Mouse (Mus musculus) forebrain, embryonic 16.5 days (tissue): ENCODE data around the gene Syne2. TPM values are rescaled to one million over a fixed set of nuclear protein-coding genes. Genes with fewer than 3 reads are reported as not detected.

Source experiments
- ATAC-seq: fragments of 200-750 bp; cut with Nextera tagmentation; 2 replicates; pipeline ENCODE4 v1.8.0; 2017; ENCODE audit warnings: mild to moderate bottlenecking, moderate library complexity
- H3K27ac ChIP-seq: fragments of 300-500 bp; sonication (generic); 2 replicates; pipeline ENCODE4 v1.5.1; 2014; ENCODE audit warnings: low read length, control low read depth
- H3K27me3 ChIP-seq: fragments of 300-500 bp; sonication (generic); replicated peaks from 2 replicates; pipeline ENCODE4 v1.6.1; 2014; ENCODE audit warnings: low read length; ENCODE audit not compliant: control insufficient read depth, insufficient read depth
- H3K36me3 ChIP-seq: fragments of 300-500 bp; sonication (generic); 2 replicates; pipeline ENCODE4 v1.6.1; 2014; ENCODE audit not compliant: control insufficient read depth, insufficient read depth
- H3K4me1 ChIP-seq: fragments of 300-500 bp; sonication (generic); replicated peaks from 2 replicates; pipeline ENCODE4 v1.6.1; 2014; ENCODE audit warnings: low read length; ENCODE audit not compliant: control insufficient read depth, insufficient read depth
- H3K4me2 ChIP-seq: fragments of 300-500 bp; sonication (generic); 2 replicates; pipeline ENCODE4 v1.6.1; 2014; ENCODE audit warnings: mild to moderate bottlenecking, low read length, control low read depth
- H3K4me3 ChIP-seq: fragments of 300-500 bp; sonication (generic); replicated peaks from 2 replicates; pipeline ENCODE4 v1.5.1; 2014; ENCODE audit warnings: mild to moderate bottlenecking, low read length, control low read depth
- H3K9ac ChIP-seq: fragments of 300-500 bp; sonication (generic); replicated peaks from 2 replicates; pipeline ENCODE4 v1.6.1; 2014; ENCODE audit warnings: low read depth, low read length, control low read depth
- H3K9me3 ChIP-seq: fragments of 300-500 bp; sonication (generic); 2 replicates; pipeline ENCODE4 v1.6.1; 2016; ENCODE audit warnings: low read length; ENCODE audit not compliant: control insufficient read depth
- WGBS: fragments of 180-500 bp; shearing (Covaris S2); extraction: QIAGEN DNeasy Blood & Tissue Kit; methylation state at CpG from one replicate; pipeline ENCODE4 v1.1.7; 2014; 5-methylcytosine and 5-hydroxymethylcytosine counted together
- polyA plus RNA-seq: library from polyadenylated mRNA; unstranded; fragments of >200 nt; fragmentation: Nextera tagmentation; extraction: Ambion mirVana; gene quantifications from 2 replicates; pipeline ENCODE4 v1.2.1, GENCODE M21; 2015

The Syne2 gene
- polyA plus RNA-seq, 1 experiment from 2014 or later, result 110 TPM

DNA sequence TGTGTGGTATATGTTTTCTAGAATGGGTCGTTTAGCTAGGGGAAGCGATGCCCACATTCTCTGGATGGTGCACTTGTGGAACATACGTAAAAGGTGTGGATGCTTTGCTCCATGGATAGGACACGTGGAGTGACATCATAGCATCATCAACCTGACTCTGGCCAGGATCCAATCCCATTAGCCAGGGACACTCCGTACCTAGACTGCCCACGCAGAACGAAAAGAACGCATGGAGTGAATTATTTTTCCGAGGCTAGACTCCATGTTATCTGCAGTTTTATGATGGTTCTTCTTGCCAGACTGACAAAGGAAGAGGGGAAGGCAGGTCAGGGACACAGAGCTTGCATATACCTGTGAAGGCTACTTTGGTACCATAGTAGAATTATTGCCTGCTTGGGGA, 37.7 kb downstream of the Syne2 start:
- Histone ChIP-seq H3K4me3 (no peak overlapping the region), H3K36me3 (no peaks in the 10 kb centered on the region), H3K9me3 (no peaks in the 10 kb centered on the region), H3K4me1 (peaks cover 9% of the 10 kb centered on the region), H3K27ac (no peak overlapping the region), H3K9ac (no peak overlapping the region), H3K4me2 (no peak overlapping the region), H3K27me3 (no peaks in the 10 kb centered on the region)
- no peak for ATAC-seq
- WGBS, result 80% methylated on average over 9 of the region's 9 CpGs

DNA sequence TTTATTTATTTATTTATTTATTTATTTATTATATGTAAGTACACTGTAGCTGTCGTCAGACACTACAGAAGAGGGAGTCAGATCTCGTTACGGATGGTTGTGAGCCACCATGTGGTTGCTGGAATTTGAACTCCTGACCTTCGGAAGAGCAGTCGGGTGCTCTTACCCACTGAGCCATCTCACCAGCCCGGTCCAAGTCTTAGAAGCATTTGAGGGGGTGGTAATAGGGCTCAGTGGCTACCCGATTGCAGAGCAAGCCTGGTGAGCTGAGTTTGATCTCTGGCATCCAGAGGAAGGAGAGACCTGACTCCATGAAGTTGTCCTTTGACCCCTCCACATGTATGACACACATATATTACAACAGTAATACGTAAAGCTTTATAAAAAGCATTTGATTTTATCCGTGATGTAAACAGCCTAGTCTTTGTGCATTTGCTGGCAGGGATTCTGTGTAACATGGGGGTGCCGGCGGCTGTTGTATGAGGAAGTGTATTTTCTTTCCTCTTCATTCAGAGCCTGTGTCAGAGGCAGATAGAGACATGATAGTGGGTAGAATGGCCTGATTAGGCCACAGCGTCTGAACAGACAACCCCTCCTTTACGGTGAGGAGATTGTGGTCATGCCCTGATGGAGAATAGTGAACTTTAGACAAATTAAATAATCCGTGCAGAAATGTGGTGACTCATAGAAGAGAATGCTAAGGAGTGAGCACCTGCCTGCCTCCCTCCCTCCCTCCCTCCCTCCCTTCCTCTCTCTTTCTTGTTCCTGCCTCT, 38.3 kb downstream of the Syne2 start:
- Histone ChIP-seq H3K9ac (no peak overlapping the region), H3K9me3 (no peaks in the 10 kb centered on the region), H3K27ac (no peak overlapping the region), H3K4me1 (peaks cover 9% of the 10 kb centered on the region), H3K27me3 (no peaks in the 10 kb centered on the region), H3K4me3 (no peak overlapping the region), H3K36me3 (no peaks in the 10 kb centered on the region), H3K4me2 (no peak overlapping the region)
- ATAC-seq, result 0 out of 2 replicates have a peak, but pooled peaks have one; percentile 34
- 65% methylated on average over 14 of the region's 14 CpGs for WGBS

DNA sequence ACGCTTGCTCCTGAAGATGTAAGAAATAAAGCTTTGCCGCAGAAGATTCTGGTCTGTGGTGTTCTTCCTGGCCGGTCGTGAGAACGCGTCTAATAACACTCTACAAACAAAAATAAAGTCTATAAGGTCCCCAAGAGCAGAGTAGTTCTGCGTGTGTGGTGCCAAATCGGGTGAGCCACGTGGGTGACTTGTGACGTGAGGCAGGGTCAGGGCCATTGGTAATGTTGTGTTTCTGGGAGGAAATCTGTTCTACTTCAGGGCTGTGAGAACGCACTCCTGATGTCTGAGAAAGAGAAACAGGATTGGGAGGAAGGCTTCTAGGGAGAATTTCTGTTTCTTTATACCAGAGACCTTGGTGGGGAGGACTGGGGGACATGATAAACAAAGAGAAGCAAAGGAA, 42.0 kb downstream of the Syne2 start:
- Histone ChIP-seq H3K9me3 (no peaks in the 10 kb centered on the region), H3K36me3 (no peaks in the 10 kb centered on the region), H3K4me3 (no peak overlapping the region), H3K9ac (no peak overlapping the region), H3K27me3 (no peaks in the 10 kb centered on the region), H3K4me1 (peaks cover 6% of the 10 kb centered on the region), H3K27ac (0 out of 2 replicates have a peak overlapping the region, but pooled peaks have one; percentile 41), H3K4me2 (no peak overlapping the region)
- WGBS, result 89% methylated on average over 10 of the region's 11 CpGs
- no peak for ATAC-seq

DNA sequence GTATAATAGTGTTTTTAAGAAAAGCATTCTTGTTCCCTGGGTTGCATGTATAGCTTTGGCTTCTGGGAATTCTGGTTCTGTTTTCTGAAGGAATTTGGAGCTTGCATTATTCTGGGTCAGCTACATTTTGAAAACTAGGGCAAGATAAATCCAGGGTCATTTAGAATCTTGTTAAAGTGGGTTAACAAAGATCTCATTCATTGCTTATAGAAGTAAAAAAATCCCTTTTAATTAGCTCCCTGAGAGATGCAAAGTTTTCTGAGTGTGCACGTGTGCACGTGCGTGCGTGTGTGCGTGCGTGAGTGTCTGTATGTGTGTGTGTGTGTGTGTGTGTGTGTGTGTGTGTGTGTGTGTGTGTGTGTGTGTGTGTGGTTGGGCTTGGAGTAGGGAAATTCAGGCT, 42.9 kb downstream of the Syne2 start:
- H3K4me3 ChIP-seq, result no peak overlapping the region
- no peak overlapping the region for H3K9ac ChIP-seq
- no peaks in the 10 kb centered on the region for H3K9me3 ChIP-seq
- no peak for ATAC-seq
- H3K4me2 ChIP-seq, result no peak overlapping the region
- no peaks in the 10 kb centered on the region for H3K36me3 ChIP-seq
- no peaks in the 10 kb centered on the region for H3K27me3 ChIP-seq
- peaks cover 6% of the 10 kb centered on the region for H3K4me1 ChIP-seq
- no peak overlapping the region for H3K27ac ChIP-seq
- 20% methylated on average over 6 of the region's 6 CpGs for WGBS

DNA sequence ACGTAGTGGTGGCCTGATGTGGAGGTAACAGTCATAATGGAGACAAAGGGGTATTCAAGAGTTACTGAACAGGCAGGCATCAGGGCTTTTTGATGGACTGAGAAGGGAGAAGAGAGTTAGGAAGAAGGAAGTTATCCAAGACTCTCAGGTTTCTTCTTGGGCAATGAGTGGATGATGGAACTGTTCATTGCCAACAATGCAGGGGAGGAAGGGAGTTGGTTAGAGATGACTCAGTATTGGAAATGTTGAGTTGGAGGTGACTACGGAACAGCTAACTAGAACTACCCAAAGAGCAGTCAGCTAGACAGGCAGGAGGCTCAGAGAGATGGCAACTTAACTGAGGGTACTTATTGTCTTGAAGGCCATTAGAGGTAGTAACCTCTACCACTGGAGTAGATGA, 47.2 kb downstream of the Syne2 start:
- Histone ChIP-seq H3K27me3 (no peaks in the 10 kb centered on the region), H3K9ac (no peak overlapping the region), H3K4me3 (no peak overlapping the region), H3K9me3 (no peaks in the 10 kb centered on the region), H3K4me1 (peaks cover 10% of the 10 kb centered on the region), H3K36me3 (no peaks in the 10 kb centered on the region), H3K4me2 (no peak overlapping the region), H3K27ac (no peak overlapping the region)
- ATAC-seq, result no peak
- WGBS, result 87% methylated on average over 2 of the region's 2 CpGs

DNA sequence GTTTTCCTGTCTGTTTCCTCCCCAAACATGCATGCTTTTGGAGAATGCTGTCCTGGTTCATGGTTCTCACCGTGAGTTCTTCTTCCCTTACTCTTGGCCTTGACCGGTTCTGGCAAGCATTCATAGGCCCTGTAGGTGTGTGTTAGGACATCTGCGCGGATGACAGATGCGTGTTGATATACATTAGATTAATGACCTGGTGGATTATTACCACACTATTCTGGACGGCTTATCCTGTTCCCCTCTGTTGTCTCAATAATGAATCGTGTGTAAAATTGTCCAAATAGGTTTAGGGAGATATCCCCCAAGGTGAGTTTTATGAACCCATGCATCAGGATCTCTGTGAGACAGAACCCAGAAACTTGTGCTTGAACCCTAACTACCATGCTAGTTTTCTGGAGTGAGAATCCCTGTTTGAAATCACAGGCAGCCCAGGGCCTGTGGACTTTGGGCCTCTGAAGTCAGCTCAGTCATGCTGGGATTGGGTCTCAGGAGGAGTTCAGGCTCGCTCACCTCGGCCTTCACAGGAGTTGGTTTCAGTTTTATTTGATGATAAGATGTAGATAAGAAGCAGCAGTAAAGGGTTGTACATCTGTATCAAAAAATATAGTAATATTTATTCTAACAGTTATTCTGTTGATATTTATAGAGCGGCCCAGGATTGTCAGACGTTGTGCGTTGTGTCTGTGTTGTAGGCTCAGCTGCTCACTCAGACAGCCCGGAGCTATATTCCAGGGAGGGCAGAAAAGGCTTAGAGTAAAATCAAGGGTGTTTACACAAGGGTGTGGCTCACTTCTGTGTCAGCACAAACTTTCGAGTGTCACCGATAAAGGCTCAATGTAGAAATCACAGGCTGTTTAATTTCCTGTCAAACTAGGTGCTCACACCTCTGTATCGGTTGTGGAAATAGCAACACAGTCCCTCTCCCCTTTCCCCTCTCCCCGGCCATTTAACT, 48.8 kb downstream of the Syne2 start:
- ATAC-seq, result no peak
- Histone ChIP-seq H3K36me3 (no peaks in the 10 kb centered on the region), H3K4me1 (peaks cover 10% of the 10 kb centered on the region), H3K27ac (no peak overlapping the region), H3K4me3 (no peak overlapping the region), H3K27me3 (no peaks in the 10 kb centered on the region), H3K9me3 (no peaks in the 10 kb centered on the region), H3K4me2 (no peak overlapping the region), H3K9ac (no peak overlapping the region)
- 88% methylated on average over 17 of the region's 17 CpGs for WGBS

DNA sequence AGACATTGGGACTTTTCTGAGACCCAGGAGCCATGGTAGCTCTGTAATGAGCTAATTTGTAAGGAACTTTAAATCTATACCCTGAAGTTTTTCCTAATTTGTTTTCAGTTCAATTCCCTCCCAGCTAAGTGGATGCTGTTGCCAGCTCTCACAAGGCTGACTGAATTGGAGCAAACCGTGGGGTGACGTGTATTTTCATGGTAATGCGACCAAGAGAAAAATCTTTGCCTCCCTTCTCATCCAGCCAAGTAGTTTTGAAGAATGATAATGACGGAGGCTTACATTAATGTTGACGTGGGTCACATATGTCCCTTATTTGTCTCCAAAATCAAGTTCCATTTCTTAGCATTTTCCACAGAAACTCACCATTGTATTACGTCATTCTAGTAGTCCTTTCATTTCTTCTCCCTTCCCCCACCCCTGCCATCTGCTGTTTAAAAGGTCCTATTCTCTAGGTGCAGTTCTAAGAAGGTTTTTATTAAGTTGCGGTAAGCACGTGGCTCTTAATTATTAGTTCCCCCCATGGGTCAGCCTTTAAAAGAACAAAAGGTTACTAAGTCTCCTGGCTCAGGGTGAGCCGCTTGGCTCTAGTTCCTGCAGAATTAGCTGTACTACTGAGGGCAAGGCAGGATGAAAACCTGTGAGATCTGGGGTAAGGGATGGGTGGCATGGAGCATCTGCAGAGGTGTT, 55.8 kb downstream of the Syne2 start:
- H3K36me3 ChIP-seq, result no peaks in the 10 kb centered on the region
- peak overlapping the region; percentile 19 for H3K4me2 ChIP-seq
- peaks cover 25% of the 10 kb centered on the region for H3K4me1 ChIP-seq
- no peaks in the 10 kb centered on the region for H3K9me3 ChIP-seq
- H3K9ac ChIP-seq, result no peak overlapping the region
- H3K27ac ChIP-seq, result peak overlapping the region; percentile 29
- peak; percentile 88 for ATAC-seq
- WGBS, result 3% methylated on average over 9 of the region's 9 CpGs
- H3K4me3 ChIP-seq, result no peak overlapping the region
- no peaks in the 10 kb centered on the region for H3K27me3 ChIP-seq

DNA sequence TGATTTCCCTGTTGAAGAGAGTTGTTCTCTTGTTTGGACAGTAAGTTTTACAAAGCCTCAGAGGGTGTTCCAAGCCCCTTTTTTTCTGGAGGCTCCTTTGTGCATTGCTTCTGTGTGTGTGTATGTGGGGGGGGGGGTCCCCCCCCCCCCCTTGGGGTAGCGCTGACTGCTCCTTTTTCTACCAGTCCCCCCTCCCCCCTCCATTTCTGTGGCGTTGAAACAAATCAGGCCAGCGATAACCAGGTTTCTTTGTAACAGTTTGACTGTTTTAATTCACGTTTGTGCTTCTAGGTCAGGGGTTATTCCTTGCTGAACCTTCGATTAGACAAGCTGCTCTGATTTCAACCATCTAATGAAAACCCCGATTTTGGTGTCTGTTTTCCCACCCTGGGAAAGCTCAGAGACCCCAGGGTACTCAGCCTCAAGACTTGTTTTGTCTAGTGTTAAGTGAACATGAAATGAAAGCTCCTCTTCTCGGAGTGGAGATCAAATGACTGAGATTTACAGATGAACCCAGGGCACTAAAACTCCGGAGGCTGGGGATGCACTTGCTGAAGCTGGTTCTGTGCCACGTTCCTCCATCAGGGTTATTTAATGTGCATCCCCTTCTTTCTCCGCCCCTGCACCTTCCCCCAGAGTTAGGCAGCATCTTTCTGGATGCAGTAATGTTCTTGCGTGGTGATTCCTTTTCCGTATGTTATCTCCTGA, 56.5 kb downstream of the Syne2 start:
- Histone ChIP-seq H3K9me3 (no peaks in the 10 kb centered on the region), H3K4me1 (peaks cover 17% of the 10 kb centered on the region), H3K4me2 (peak overlapping the region; percentile 19), H3K36me3 (no peaks in the 10 kb centered on the region), H3K27ac (peak overlapping the region; percentile 25), H3K9ac (peak overlapping the region; percentile 37), H3K4me3 (peak overlapping the region; percentile 5; the same call in 1 of the 2 replicates), H3K27me3 (no peaks in the 10 kb centered on the region)
- WGBS, result 8% methylated on average over 12 of the region's 12 CpGs
- ATAC-seq, result peak; percentile 33
